9 mouse cellular contexts compared by ENCODE assay signal in the genomic region with DNA sequence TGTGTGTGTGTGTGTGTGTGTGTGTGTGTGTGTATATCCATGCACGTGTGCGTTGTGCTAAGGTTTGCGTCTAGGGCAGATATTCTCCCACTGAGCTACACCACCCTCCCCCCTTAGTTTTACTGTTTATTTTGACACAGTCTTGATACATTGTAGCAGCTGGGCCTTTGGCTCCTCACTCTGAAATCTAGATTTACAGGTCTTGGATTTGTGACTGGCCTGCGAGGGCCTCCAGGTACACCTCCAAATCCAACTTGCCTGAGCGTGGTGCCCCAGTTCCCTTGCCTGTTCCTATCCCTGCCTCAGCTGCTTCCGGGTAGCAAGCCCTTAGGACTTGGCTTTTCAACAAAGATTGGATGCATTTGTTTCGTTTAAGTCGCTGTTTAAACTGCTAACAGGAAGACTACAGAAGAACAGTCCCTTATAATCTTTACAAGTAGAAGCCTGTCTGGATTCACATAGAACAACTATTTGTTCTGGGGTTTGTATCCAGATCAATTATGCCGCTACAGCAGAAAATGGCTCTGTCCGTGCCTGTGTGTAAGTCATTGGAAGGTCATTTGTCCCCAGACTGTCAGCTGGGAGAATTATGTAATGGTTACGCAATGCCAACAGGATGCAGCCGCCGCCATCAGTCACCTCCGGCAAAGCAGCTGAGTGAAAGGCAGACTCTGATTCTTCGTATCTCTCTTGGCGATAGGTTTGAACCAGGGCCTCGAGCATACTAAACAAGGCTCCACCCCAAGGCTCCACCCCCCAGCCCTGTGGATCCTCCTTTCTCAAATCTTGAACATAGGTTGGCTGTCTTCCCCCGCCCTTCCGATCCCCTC. TPM values are rescaled to one million over a fixed set of nuclear protein-coding genes. Genes with fewer than 3 reads are reported as not detected.
DNase-seq lines count a peak whose midpoint lies in the region; ATAC-seq and TF ChIP-seq lines count a peak whose summit lies in the region.
"Had no signal": no experiment of that assay in that cellular context is flagged by ENCODE, and none has a peak within 500 bp of the region (broad histone marks: within the 10 kb centered on the region; RNA-seq: fewer than 3 reads in every experiment).

No protein-coding gene starts in this region.

- H3K4me2 ChIP-seq in heart, embryonic 12.5 days: no peak overlapping the region
- no peak overlapping the region for H3K4me2 ChIP-seq in myocyte (ENCODE audit: low read depth)

- H3K4me3 ChIP-seq in left cerebral cortex, adult 2 months: no peak overlapping the region
- no peak overlapping the region for H3K4me3 ChIP-seq in heart, embryonic 12.5 days
- no peak overlapping the region for H3K4me3 ChIP-seq in limb, embryonic 10.5 days
- H3K4me3 ChIP-seq in myocyte: no peak overlapping the region
- H3K4me3 ChIP-seq in thymus, adult 2 months (ENCODE audit: control insufficient read depth, insufficient read depth, low read length): no peak overlapping the region

- H3ac ChIP-seq in myocyte (ENCODE audit: control insufficient read depth, insufficient read length): no peak overlapping the region

- no peak for TF ChIP-seq CTCF in left cerebral cortex, adult 2 months (IDR thresholded peaks at IDR 0.05)
- TF ChIP-seq CTCF in thymus, adult 2 months (IDR thresholded peaks at IDR 0.05; ENCODE audit: borderline replicate concordance, control insufficient read depth, extremely low read depth, insufficient read depth, low read length, poor library complexity): no peak

- H3K9me3 ChIP-seq in heart, embryonic 12.5 days (replicated peaks): no peaks in the 10 kb centered on the region
- no peaks in the 10 kb centered on the region for H3K9me3 ChIP-seq in limb, embryonic 10.5 days (replicated peaks)
- H3K9me3 ChIP-seq: G1E had no signal

- H3K4me1 ChIP-seq in heart, embryonic 12.5 days (replicated peaks): peaks cover 57% of the 10 kb centered on the region
- H3K4me1 ChIP-seq in limb, embryonic 10.5 days: peaks cover 35% of the 10 kb centered on the region
- H3K4me1 ChIP-seq in thymus, adult 2 months (replicated peaks; ENCODE audit: control insufficient read depth, insufficient read depth, low read length): peaks cover 3% of the 10 kb centered on the region

- intact Hi-C loops in left cerebral cortex, adult 2 months (cut with DNase I): loop anchor here (5.0 kb wide), 1 partner anchor 54 kb away; no protein-coding TSS in a partner anchor
- intact Hi-C loops in left cerebral cortex, postnatal 14 days (cut with DNase I): no loop called here

- WGBS in heart, embryonic 12.5 days: 78% methylated on average over 19 of the region's 19 CpGs
- WGBS in limb, embryonic 10.5 days: 91% methylated on average over 19 of the region's 19 CpGs
- WGBS in thymus, adult 2 months: 90% methylated on average over 19 of the region's 19 CpGs

- peak overlapping the region; percentile 61 for H3K27ac ChIP-seq in left cerebral cortex, adult 2 months
- H3K27ac ChIP-seq in heart, embryonic 12.5 days (ENCODE audit: poor library complexity, severe bottlenecking): peak overlapping the region; percentile 82
- H3K27ac ChIP-seq in limb, embryonic 10.5 days: peak overlapping the region; percentile 80; the same call in 1 of the 2 replicates
- no peak overlapping the region for H3K27ac ChIP-seq in thymus, adult 2 months (ENCODE audit: control insufficient read depth, insufficient read depth, low read length)

- peaks cover 15% of the 10 kb centered on the region for H3K79me2 ChIP-seq in myocyte (ENCODE audit: control insufficient read depth, insufficient read depth)

- TF ChIP-seq POLR2A in myocyte (IDR thresholded peaks at IDR 0.05; ENCODE audit: insufficient read length, low read depth): no peak
- TF ChIP-seq POLR2A in thymus, adult 2 months (IDR thresholded peaks at IDR 0.05; ENCODE audit: control insufficient read depth, extremely low read depth, insufficient read depth, low read length, poor library complexity): no peak

- DNase-seq in left cerebral cortex, adult 2 months (ENCODE audit: extremely low spot score in 1 of 2, low spot score in 2 of 2): no peak
- DNase-seq in left cerebral cortex, postnatal 14 days (ENCODE audit: low spot score in 2 of 2): no peak
- no peak for DNase-seq in limb, embryonic 10.5 days (ENCODE audit: low spot score)
- no peak for DNase-seq in thymus, adult 2 months
- DNase-seq in thymus, postnatal 25 days: no peak

- peaks cover 27% of the 10 kb centered on the region for H3K36me3 ChIP-seq in heart, embryonic 12.5 days
- H3K36me3 ChIP-seq in limb, embryonic 10.5 days: peaks cover 52% of the 10 kb centered on the region
- peaks cover 21% of the 10 kb centered on the region for H3K36me3 ChIP-seq in myocyte (ENCODE audit: control insufficient read depth, insufficient read depth)
- H3K36me3 ChIP-seq in thymus, adult 2 months (ENCODE audit: control insufficient read depth, insufficient read depth, low read length): no peaks in the 10 kb centered on the region

- no peaks in the 10 kb centered on the region for H3K27me3 ChIP-seq in heart, embryonic 12.5 days (replicated peaks)
- H3K27me3 ChIP-seq in limb, embryonic 10.5 days (ENCODE audit: low read depth, poor library complexity, severe bottlenecking): no peaks in the 10 kb centered on the region
- no peaks in the 10 kb centered on the region for H3K27me3 ChIP-seq in myocyte (ENCODE audit: control insufficient read depth, insufficient read depth, insufficient read length)
- no peaks in the 10 kb centered on the region for H3K27me3 ChIP-seq in thymus, adult 2 months (ENCODE audit: control insufficient read depth, insufficient read depth, low read length)

- no peak overlapping the region for H3K9ac ChIP-seq in heart, embryonic 12.5 days

- no peak for ATAC-seq in heart, embryonic 12.5 days (ENCODE audit: insufficient number of reproducible peaks, low FRiP score)
- no peak for ATAC-seq in megakaryocyte-erythroid progenitor cell, adult 5-6 weeks (replicated peaks; ENCODE audit: low FRiP score, low TSS enrichment, poor library complexity, severe bottlenecking)

TF ChIP-seq in myocyte, 11 proteins besides CTCF, POLR2A, EP300 and RAD21:
- TF ChIP-seq E2F4 (IDR thresholded peaks at IDR 0.05; ENCODE audit: insufficient read depth) (no peak), MAX (IDR thresholded peaks at IDR 0.05; ENCODE audit: low read depth) (no peak), REST (IDR thresholded peaks at IDR 0.05; ENCODE audit: insufficient read depth, insufficient read length) (no peak), POLR2AphosphoS2 (IDR thresholded peaks at IDR 0.05; ENCODE audit: insufficient read length, low read depth) (no peak), USF1 (IDR thresholded peaks at IDR 0.05; ENCODE audit: low read depth) (no peak), SRF (IDR thresholded peaks at IDR 0.05; ENCODE audit: control insufficient read depth, insufficient read length, low read depth) (no peak), MYOD1 (IDR thresholded peaks at IDR 0.05; ENCODE audit: control insufficient read depth in 1 of 3, insufficient read length in 2 of 3, low read depth in 2 of 3) (peak in 2 of 3 experiments; percentile 85 to 94), MYOG (IDR thresholded peaks at IDR 0.05; ENCODE audit: control insufficient read depth in 1 of 3, insufficient read depth in 1 of 3, insufficient read length in 2 of 3, low read depth in 2 of 3) (peak in 1 of 3 experiments; percentile 51), CEBPB (IDR thresholded peaks at IDR 0.05; ENCODE audit: insufficient read depth, poor library complexity, severe bottlenecking) (peak; percentile 83), TCF3 (IDR thresholded peaks at IDR 0.05; ENCODE audit: insufficient read length, low read depth) (peak; percentile 14), TCF12 (IDR thresholded peaks at IDR 0.05; ENCODE audit: insufficient read depth, poor library complexity, severe bottlenecking) (no peak)

RNA-seq across cellular contexts. Expression of gene Sec14l1, which starts 31.7 kb away (rescaled TPM):
- total RNA-seq in left cerebral cortex, adult 2 months (2021): 100 to 1,000 TPM; 198 to 229 TPM
- total RNA-seq in left cerebral cortex, postnatal 14 days (2021): 100 to 1,000 TPM; 172 to 175 TPM
- 53.4 and 56.6 TPM in 2 replicates for polyA plus RNA-seq in heart, embryonic 12.5 days (2016; fragmentation: Nextera tagmentation; extraction: Ambion mirVana)
- polyA plus RNA-seq in limb, embryonic 10.5 days (2016; fragmentation: Nextera tagmentation; extraction: Ambion mirVana): 40.1 and 47.8 TPM in 2 replicates
- 84.8 TPM for polyA plus RNA-seq in myocyte (2012; fragmentation: generic; extraction: Trizol)
- 75.6 and 84.8 TPM in 2 replicates for polyA plus RNA-seq in thymus, adult 2 months (2012; rRNA removed)
- 13.5 and 14.4 TPM in 2 replicates for total RNA-seq in megakaryocyte-erythroid progenitor cell, adult 5-6 weeks (2014; fragmentation: Nextera tagmentation)
- 6.7 and 10.6 TPM in 2 replicates for total RNA-seq in megakaryocyte-erythroid progenitor cell, adult 5-6 weeks (2017)
